ENCODE assay signal across 25 mouse cellular contexts in genomic region chr16:91309872-91310271, GRCm38 (mm10). TPM values are rescaled to one million over a fixed set of nuclear protein-coding genes. Genes with fewer than 3 reads are reported as not detected.
"Had no signal": no experiment of that assay in that cellular context is flagged by ENCODE, and none has a peak within 500 bp of the region (broad histone marks: within the 10 kb centered on the region; RNA-seq: fewer than 3 reads in every experiment).

No protein-coding gene starts in this region.

- ATAC-seq: intestine, postnatal 0 days; liver, embryonic 12.5 days had no signal

- H3K36me3 ChIP-seq: limb, embryonic 10.5 days; limb, embryonic 13.5 days; liver, embryonic 12.5 days; liver, embryonic 15.5 days; lung, embryonic 15.5 days; midbrain, embryonic 10.5 days; neural tube, embryonic 12.5 days; neural tube, embryonic 15.5 days had no signal

- H3K4me3 ChIP-seq: layer of hippocampus, adult 2 months; limb, embryonic 10.5 days; limb, embryonic 13.5 days; liver, embryonic 12.5 days; liver, embryonic 15.5 days; lung, embryonic 15.5 days; megakaryocyte, embryonic 14.5 days; midbrain, embryonic 10.5 days; myocyte; neural tube, embryonic 12.5 days; neural tube, embryonic 15.5 days had no signal

- H3K9me3 ChIP-seq: limb, embryonic 10.5 days; limb, embryonic 13.5 days; liver, embryonic 12.5 days; liver, embryonic 15.5 days; lung, embryonic 15.5 days; megakaryocyte, embryonic 14.5 days; midbrain, embryonic 10.5 days; neural tube, embryonic 12.5 days; neural tube, embryonic 15.5 days had no signal

- H3K27ac ChIP-seq: kidney, postnatal 0 days; layer of hippocampus, adult 2 months; limb, embryonic 10.5 days; limb, embryonic 13.5 days; liver, embryonic 12.5 days; liver, embryonic 15.5 days; lung, embryonic 15.5 days; midbrain, embryonic 10.5 days; neural tube, embryonic 12.5 days; neural tube, embryonic 15.5 days had no signal

- DNase-seq: kidney, adult 2 months; kidney, postnatal 25 days; layer of hippocampus, adult 9-11 months; liver; lung, adult 18-20 months; lung, postnatal 10 days; lung, postnatal 36 days; thymus, adult 18-20 months; thymus, postnatal 36 days had no signal

- H3K9ac ChIP-seq: limb, embryonic 13.5 days; liver, embryonic 12.5 days; liver, embryonic 15.5 days; lung, embryonic 15.5 days; neural tube, embryonic 12.5 days; neural tube, embryonic 15.5 days had no signal

- H3K4me2 ChIP-seq: limb, embryonic 13.5 days; liver, embryonic 12.5 days; liver, embryonic 15.5 days; lung, embryonic 15.5 days; neural tube, embryonic 15.5 days had no signal

- H3K4me1 ChIP-seq: liver, embryonic 12.5 days; lung, embryonic 15.5 days had no signal

RNA-seq across cellular contexts. Expression of gene Olig1, which starts 40.3 kb away (rescaled TPM):
- polyA plus RNA-seq: intestine, postnatal 0 days; kidney, embryonic 14.5 days; limb, embryonic 10.5 days; liver, embryonic 12.5 days; myocyte; small intestine, adult 2 months; spleen, adult 2 months had no signal
